Mouse (Mus musculus) heart, embryonic 12.5 days (tissue): ENCODE measurements around the gene Med29. TPM values are rescaled to one million over a fixed set of nuclear protein-coding genes. Genes with fewer than 3 reads are reported as not detected.

Source experiments
- ATAC-seq: fragments of 200-750 bp; cut with Nextera tagmentation; 2 replicates; pipeline ENCODE4 v1.8.0; 2017; ENCODE audit warnings: moderate TSS enrichment, moderate library complexity; ENCODE audit not compliant: insufficient number of reproducible peaks, low FRiP score
- H3K27ac ChIP-seq: fragments of 300-500 bp; sonication (generic); 2 replicates; pipeline ENCODE4 v1.5.1; 2016; ENCODE audit warnings: mild to moderate bottlenecking, moderate library complexity; ENCODE audit not compliant: poor library complexity, severe bottlenecking
- H3K27me3 ChIP-seq: fragments of 300-500 bp; sonication (generic); replicated peaks from 2 replicates; pipeline ENCODE4 v1.6.1; 2016; ENCODE audit warnings: mild to moderate bottlenecking, moderate library complexity
- H3K36me3 ChIP-seq: fragments of 300-500 bp; sonication (generic); 2 replicates; pipeline ENCODE4 v1.6.1; 2016; ENCODE audit warnings: mild to moderate bottlenecking, moderate library complexity
- H3K4me1 ChIP-seq: fragments of 300-500 bp; sonication (generic); replicated peaks from 2 replicates; pipeline ENCODE4 v1.6.1; 2016; ENCODE audit warnings: mild to moderate bottlenecking
- H3K4me2 ChIP-seq: fragments of 300-500 bp; sonication (generic); 2 replicates; pipeline ENCODE4 v1.6.1; 2016; ENCODE audit warnings: mild to moderate bottlenecking, moderate library complexity
- H3K4me3 ChIP-seq: fragments of 300-500 bp; sonication (generic); 2 replicates; pipeline ENCODE4 v1.5.1; 2016; ENCODE audit warnings: mild to moderate bottlenecking
- H3K9ac ChIP-seq: fragments of 300-500 bp; sonication (generic); 2 replicates; pipeline ENCODE4 v1.6.1; 2016; ENCODE audit warnings: mild to moderate bottlenecking, moderate library complexity
- H3K9me3 ChIP-seq: fragments of 300-500 bp; sonication (generic); replicated peaks from 2 replicates; pipeline ENCODE4 v1.6.1; 2016; ENCODE audit warnings: mild to moderate bottlenecking, moderate library complexity
- WGBS: fragments of 180-500 bp; shearing (Covaris S2); methylation state at CpG from one replicate; pipeline ENCODE4 v1.1.7; 2016; 5-methylcytosine and 5-hydroxymethylcytosine counted together
- polyA plus RNA-seq: library from polyadenylated mRNA; unstranded; fragments of >200 nt; fragmentation: Nextera tagmentation; extraction: Ambion mirVana; gene quantifications from 2 replicates; pipeline ENCODE4 v1.2.1, GENCODE M21; 2016

Med29 gene
- polyA plus RNA-seq, 1 experiment from 2014 or later: 46.5 TPM

- no peaks in the 10 kb centered on the region for H3K27me3 ChIP-seq
- H3K4me2 ChIP-seq: no peak overlapping the region
- no peaks in the 10 kb centered on the region for H3K9me3 ChIP-seq
- 0 out of 2 replicates have a peak overlapping the region, but pooled peaks have one; percentile 7 for H3K27ac ChIP-seq
- WGBS: 52% methylated on average over 16 of the region's 16 CpGs
- ATAC-seq: no peak
- peak overlapping the region; percentile 20; the same call in 1 of the 2 replicates for H3K9ac ChIP-seq
- peaks cover 89% of the 10 kb centered on the region for H3K36me3 ChIP-seq
- H3K4me3 ChIP-seq: no peak overlapping the region
- H3K4me1 ChIP-seq: peaks cover 36% of the 10 kb centered on the region
These were observed 30.0 kb downstream of the Med29 start for GRCm38 (mm10) chr7:28362441-28363060.

GRCm38 (mm10) chr7:28361647-28362341 lies 30.7 kb downstream of the Med29 start:
- Histone ChIP-seq H3K27ac (0 out of 2 replicates have a peak overlapping the region, but pooled peaks have one; percentile 7), H3K27me3 (no peaks in the 10 kb centered on the region), H3K4me3 (no peak overlapping the region), H3K4me2 (no peak overlapping the region), H3K9me3 (no peaks in the 10 kb centered on the region), H3K4me1 (peaks cover 43% of the 10 kb centered on the region), H3K9ac (no peak overlapping the region; the same call in 1 of the 2 replicates), H3K36me3 (peaks cover 81% of the 10 kb centered on the region)
- no peak for ATAC-seq
- WGBS: 85% methylated on average over 20 of the region's 20 CpGs

GRCm38 (mm10) chr7:28360291-28360690 lies 32.2 kb downstream of the Med29 start:
- 75% methylated on average over 6 of the region's 6 CpGs for WGBS
- Histone ChIP-seq H3K27ac (no peak overlapping the region), H3K4me3 (no peak overlapping the region), H3K9ac (no peak overlapping the region), H3K36me3 (peaks cover 66% of the 10 kb centered on the region), H3K9me3 (no peaks in the 10 kb centered on the region), H3K27me3 (no peaks in the 10 kb centered on the region), H3K4me1 (peaks cover 49% of the 10 kb centered on the region), H3K4me2 (no peak overlapping the region)
- ATAC-seq: no peak

DNA sequence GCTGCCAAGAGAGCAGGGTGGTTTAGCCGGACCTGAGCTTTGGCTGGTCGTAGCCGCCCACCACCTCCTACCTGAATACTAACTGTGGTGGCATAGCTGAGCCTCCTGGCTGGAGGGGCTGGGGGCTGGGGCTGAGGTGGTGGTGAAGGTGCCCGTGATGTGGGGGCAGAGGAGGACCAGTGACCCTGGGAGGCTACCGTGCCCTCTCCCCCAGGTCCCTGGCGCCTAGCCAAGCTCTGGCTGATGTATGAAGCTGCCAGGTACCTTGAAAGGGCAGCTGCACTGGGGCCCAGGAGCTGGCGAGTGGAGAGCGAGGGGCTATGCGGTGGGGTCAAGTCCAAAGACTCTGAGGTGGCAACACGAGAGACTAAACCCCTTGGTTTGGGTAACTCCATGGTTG lies 32.7 kb downstream of the Med29 start:
- 83% methylated on average over 10 of the region's 10 CpGs for WGBS
- Histone ChIP-seq H3K9me3 (no peaks in the 10 kb centered on the region), H3K4me3 (no peak overlapping the region), H3K27ac (no peak overlapping the region), H3K27me3 (no peaks in the 10 kb centered on the region), H3K36me3 (peaks cover 62% of the 10 kb centered on the region), H3K4me2 (no peak overlapping the region), H3K4me1 (peaks cover 49% of the 10 kb centered on the region), H3K9ac (no peak overlapping the region; the same call in 1 of the 2 replicates)
- ATAC-seq: no peak

DNA sequence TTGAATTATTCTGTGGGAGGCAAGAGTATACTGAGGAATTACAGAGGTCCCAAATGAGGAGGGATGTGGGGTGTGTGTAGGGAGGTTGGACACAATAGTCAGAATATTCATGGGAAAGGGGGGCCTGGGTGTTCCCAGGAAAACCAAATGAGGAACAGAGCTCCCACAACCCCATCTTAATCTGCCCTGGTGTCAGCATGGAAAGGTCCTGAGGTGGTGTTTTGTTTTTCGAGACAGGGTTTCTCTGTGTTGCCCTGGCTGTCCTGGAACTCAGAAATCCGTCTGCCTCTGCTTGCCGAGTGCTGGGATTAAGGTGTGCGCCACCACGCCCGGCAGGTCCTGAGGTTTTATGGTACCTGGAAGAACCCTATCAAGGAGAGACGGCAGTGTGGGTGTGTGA lies 34.1 kb downstream of the Med29 start:
- Histone ChIP-seq H3K9ac (peak overlapping the region; percentile 53; the same call in 1 of the 2 replicates), H3K27me3 (no peaks in the 10 kb centered on the region), H3K36me3 (peaks cover 61% of the 10 kb centered on the region), H3K4me1 (peaks cover 49% of the 10 kb centered on the region), H3K9me3 (no peaks in the 10 kb centered on the region), H3K27ac (peak overlapping the region; percentile 90), H3K4me3 (no peak overlapping the region), H3K4me2 (peak overlapping the region; percentile 39)
- no peak; the same call in 1 of the 2 replicates for ATAC-seq
- WGBS: 51% methylated on average over 7 of the region's 7 CpGs

- peak overlapping the region; percentile 53 for H3K9ac ChIP-seq
- H3K36me3 ChIP-seq: peaks cover 63% of the 10 kb centered on the region
- H3K27me3 ChIP-seq: no peaks in the 10 kb centered on the region
- no peak overlapping the region for H3K4me3 ChIP-seq
- H3K9me3 ChIP-seq: no peaks in the 10 kb centered on the region
- H3K27ac ChIP-seq: peak overlapping the region; percentile 90
- WGBS: 0% methylated on average over 5 of the region's 5 CpGs
- H3K4me2 ChIP-seq: peak overlapping the region; percentile 39
- peaks cover 49% of the 10 kb centered on the region for H3K4me1 ChIP-seq
- ATAC-seq: no peak; the same call in 1 of the 2 replicates
These were observed 34.5 kb downstream of the Med29 start for GRCm38 (mm10) chr7:28357984-28358383.

DNA sequence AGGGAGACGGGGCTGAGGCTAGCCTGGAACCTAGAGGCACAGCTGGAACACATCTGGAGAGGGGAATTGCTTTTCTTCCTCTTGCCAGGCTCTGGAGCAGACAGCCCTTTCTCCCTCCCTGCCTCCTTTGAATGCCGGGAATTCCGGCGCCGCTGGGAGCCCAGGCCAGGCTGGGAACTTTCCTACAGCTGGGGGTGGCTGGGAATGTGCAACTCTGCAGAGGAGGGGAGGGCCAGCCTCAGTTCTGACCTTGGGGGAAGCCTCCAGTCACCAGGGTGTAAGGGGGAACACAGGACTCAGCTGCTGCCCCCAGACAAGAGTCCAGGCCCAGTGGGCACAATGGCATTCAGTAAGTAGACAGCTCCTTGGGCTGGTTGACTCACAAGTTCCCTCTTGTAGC lies 35.5 kb downstream of the Med29 start:
- Histone ChIP-seq H3K9me3 (no peaks in the 10 kb centered on the region), H3K36me3 (peaks cover 63% of the 10 kb centered on the region), H3K4me1 (peaks cover 43% of the 10 kb centered on the region), H3K27me3 (no peaks in the 10 kb centered on the region), H3K27ac (peak overlapping the region; percentile 90), H3K4me3 (no peak overlapping the region), H3K9ac (peak overlapping the region; percentile 53; the same call in 1 of the 2 replicates), H3K4me2 (peak overlapping the region; percentile 39)
- WGBS: 0% methylated on average over 5 of the region's 5 CpGs
- ATAC-seq: peak; percentile 63

- Histone ChIP-seq H3K4me3 (no peak overlapping the region), H3K27ac (no peak overlapping the region), H3K4me2 (no peak overlapping the region), H3K27me3 (no peaks in the 10 kb centered on the region), H3K9ac (no peak overlapping the region), H3K9me3 (no peaks in the 10 kb centered on the region), H3K4me1 (peaks cover 49% of the 10 kb centered on the region), H3K36me3 (peaks cover 51% of the 10 kb centered on the region)
- ATAC-seq: no peak
- 90% methylated on average over 3 of the region's 3 CpGs for WGBS
These were observed 37.3 kb downstream of the Med29 start for GRCm38 (mm10) chr7:28355221-28355620.

GRCm38 (mm10) chr7:28354596-28354995 lies 37.9 kb downstream of the Med29 start:
- ATAC-seq: no peak
- H3K36me3 ChIP-seq: peaks cover 44% of the 10 kb centered on the region
- WGBS: 92% methylated on average over 3 of the region's 3 CpGs

GRCm38 (mm10) chr7:28354113-28354581 lies 38.4 kb downstream of the Med29 start:
- no peaks in the 10 kb centered on the region for H3K27me3 ChIP-seq
- H3K36me3 ChIP-seq: peaks cover 40% of the 10 kb centered on the region
- H3K9me3 ChIP-seq: no peaks in the 10 kb centered on the region
- H3K4me1 ChIP-seq: peaks cover 47% of the 10 kb centered on the region
- no peak for ATAC-seq
- H3K4me2 ChIP-seq: no peak overlapping the region
- WGBS: 91% methylated on average over 3 of the region's 3 CpGs
- H3K9ac ChIP-seq: no peak overlapping the region
- H3K27ac ChIP-seq: no peak overlapping the region
- no peak overlapping the region for H3K4me3 ChIP-seq

More at GRCm38 (mm10) chr7:28354596-28354995, 37.9 kb downstream of the Med29 start:
- Histone ChIP-seq H3K4me3 (no peak overlapping the region), H3K27ac (no peak overlapping the region), H3K9ac (no peak overlapping the region), H3K4me2 (no peak overlapping the region), H3K4me1 (peaks cover 47% of the 10 kb centered on the region), H3K9me3 (no peaks in the 10 kb centered on the region), H3K27me3 (no peaks in the 10 kb centered on the region)

DNA sequence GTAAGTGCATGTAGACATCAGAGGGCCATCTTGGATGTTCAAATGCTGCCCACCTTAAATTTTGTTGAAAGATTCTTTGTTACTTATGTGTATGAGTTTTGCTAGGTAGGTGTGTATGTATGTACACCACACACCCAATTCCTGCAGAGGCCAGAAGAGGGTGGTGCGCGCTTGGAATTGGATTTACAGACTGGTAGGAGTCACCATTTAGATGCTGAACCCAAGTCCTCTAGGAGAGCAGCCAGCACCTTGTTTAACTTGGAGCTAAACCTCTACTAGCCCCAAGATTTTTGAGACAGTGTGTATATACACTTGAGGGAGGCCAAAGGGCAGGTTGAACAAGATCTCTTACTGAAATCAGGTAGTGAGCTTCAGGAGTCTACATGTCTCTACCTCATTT lies 39.2 kb downstream of the Med29 start:
- Histone ChIP-seq H3K4me2 (no peak overlapping the region), H3K27me3 (no peaks in the 10 kb centered on the region), H3K9me3 (no peaks in the 10 kb centered on the region), H3K27ac (no peak overlapping the region), H3K4me1 (peaks cover 39% of the 10 kb centered on the region), H3K9ac (no peak overlapping the region), H3K4me3 (no peak overlapping the region), H3K36me3 (peaks cover 33% of the 10 kb centered on the region)
- WGBS: 96% methylated on average over 2 of the region's 2 CpGs
- no peak for ATAC-seq
